Mouse (Mus musculus): ENCODE measurements around the gene Gm20431.
"Not testable (repeated sequence)": the region's sequence is repeated elsewhere in the genome, so short reads cannot be mapped to it uniquely, and the experiment has no call there.

- not testable (repeated sequence) for TF ChIP-seq GATA1 (IDR thresholded peaks at IDR 0.05; ENCODE audit: borderline replicate concordance, low read length); FLI1 (IDR thresholded peaks at IDR 0.05; ENCODE audit: low read length)
Observed at GRCm38 (mm10) chr2:167613335-167613734, 48.0 kb downstream of the Gm20431 start.
